Mouse (Mus musculus) embryonic facial prominence, embryonic 11.5 days (tissue): Measurements from ENCODE around the gene Olfr811. TPM values are rescaled to one million over a fixed set of nuclear protein-coding genes. Genes with fewer than 3 reads are reported as not detected.

Source experiments
- polyA plus RNA-seq: library from polyadenylated mRNA; unstranded; fragments of >200 nt; fragmentation: Nextera tagmentation; extraction: Ambion mirVana; gene quantifications from 2 replicates; pipeline ENCODE4 v1.2.1, GENCODE M21; 2014

Gene Olfr811
- polyA plus RNA-seq, 1 experiment from 2014 or later = not detected

Other genes starting within 250 kb of the Olfr811 start
- not detected in 2 replicates for gene Olfr794, start 236.7 kb downstream of the Olfr811 start, polyA plus RNA-seq
- gene Olfr796, start 191.8 kb downstream of the Olfr811 start, polyA plus RNA-seq = not detected in 2 replicates
- gene Olfr798, start 176.5 kb downstream of the Olfr811 start, polyA plus RNA-seq = not detected in 2 replicates
- gene Olfr799, start 166.9 kb downstream of the Olfr811 start, polyA plus RNA-seq = not detected in 2 replicates
- not detected in 2 replicates for gene Olfr800, start 146.7 kb downstream of the Olfr811 start, polyA plus RNA-seq
- not detected in 2 replicates for gene Olfr801, start 130.5 kb downstream of the Olfr811 start, polyA plus RNA-seq
- gene Olfr802, start 116.2 kb downstream of the Olfr811 start, polyA plus RNA-seq = not detected in 2 replicates
- not detected in 2 replicates for gene Olfr803, start 110.1 kb downstream of the Olfr811 start, polyA plus RNA-seq
- gene Olfr804, start 101.2 kb downstream of the Olfr811 start, polyA plus RNA-seq = not detected in 2 replicates
- not detected in 2 replicates for gene Olfr805, start 75.0 kb downstream of the Olfr811 start, polyA plus RNA-seq
- gene Olfr806, start 62.5 kb downstream of the Olfr811 start, polyA plus RNA-seq = not detected in 2 replicates
- gene Olfr807, start 46.6 kb downstream of the Olfr811 start, polyA plus RNA-seq = not detected in 2 replicates
- not detected in 2 replicates for gene Olfr808, start 38.9 kb downstream of the Olfr811 start, polyA plus RNA-seq
- gene Olfr809, start 29.8 kb downstream of the Olfr811 start, polyA plus RNA-seq = not detected in 2 replicates
- not detected in 2 replicates for gene Olfr810, start 9.5 kb downstream of the Olfr811 start, polyA plus RNA-seq
- not detected in 2 replicates for gene Olfr812, start 41.7 kb upstream of the Olfr811 start, polyA plus RNA-seq
- gene Olfr813, start 51.0 kb upstream of the Olfr811 start, polyA plus RNA-seq = not detected in 2 replicates
- not detected in 2 replicates for gene Olfr814, start 75.5 kb upstream of the Olfr811 start, polyA plus RNA-seq
- gene Olfr815, start 101.5 kb upstream of the Olfr811 start, polyA plus RNA-seq = not detected in 2 replicates
- not detected in 2 replicates for gene Olfr816, start 111.2 kb upstream of the Olfr811 start, polyA plus RNA-seq
- not detected in 2 replicates for gene Olfr818, start 144.7 kb upstream of the Olfr811 start, polyA plus RNA-seq
- not detected in 2 replicates for gene Olfr819, start 162.9 kb upstream of the Olfr811 start, polyA plus RNA-seq
- gene Olfr247, start 171.7 kb upstream of the Olfr811 start, polyA plus RNA-seq = not detected in 2 replicates
- gene Gm10310, start 180.7 kb upstream of the Olfr811 start, polyA plus RNA-seq = not detected in 2 replicates
- gene Olfr820, start 208.2 kb upstream of the Olfr811 start, polyA plus RNA-seq = not detected in 2 replicates
- not detected in 2 replicates for gene Olfr821, start 226.0 kb upstream of the Olfr811 start, polyA plus RNA-seq